Mouse (Mus musculus): ENCODE measurements at regions not wholly inside any gene's neighbourhood (a gene's known extent, or its start where the extent isn't known, plus 50 kb on each side); places are given as distances from the start of the nearest gene placed in this dataset.

DNA sequence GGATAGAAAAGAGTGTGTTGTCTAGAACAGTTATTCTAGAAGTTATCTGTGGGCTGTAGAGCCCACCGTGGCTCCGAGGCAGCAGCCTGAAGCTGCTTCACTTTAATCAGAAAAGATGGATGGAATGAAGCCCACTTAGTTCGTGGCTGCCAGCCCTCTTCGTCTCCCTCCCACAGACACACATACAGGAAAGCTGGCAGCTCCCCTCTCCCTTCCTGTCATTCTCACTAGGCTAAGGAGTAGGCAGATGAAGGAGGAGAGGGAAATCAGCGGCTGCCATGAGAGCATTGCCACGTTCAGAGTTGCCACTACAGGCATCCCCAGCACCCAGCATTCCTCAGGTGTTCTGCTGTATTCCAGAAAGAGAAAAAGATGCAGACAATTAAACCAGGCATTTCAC lies 435.9 kb downstream of the Elavl2 start:
- TF ChIP-seq CTCF (IDR thresholded peaks at IDR 0.05; ENCODE audit: control insufficient read depth, insufficient read depth, insufficient replicate concordance, low read depth, low read length), result no peak
- TF ChIP-seq POLR2A (IDR thresholded peaks at IDR 0.05; ENCODE audit: control insufficient read depth, low read depth, low read length), result no peak

Measured in testis, adult 2 months (tissue).